In genomic region chr3:105928195-105928569, GRCm38 (mm10) we compare ENCODE assay signal across 31 mouse cellular contexts. TPM values are rescaled to one million over a fixed set of nuclear protein-coding genes. Genes with fewer than 3 reads are reported as not detected.
DNase-seq lines count a peak whose midpoint lies in the region; ATAC-seq and TF ChIP-seq lines count a peak whose summit lies in the region.
"Had no signal": no experiment of that assay in that cellular context is flagged by ENCODE, and none has a peak within 500 bp of the region (broad histone marks: within the 10 kb centered on the region; RNA-seq: fewer than 3 reads in every experiment).

No protein-coding gene starts in this region.

- H3K4me1 ChIP-seq in spleen, adult 2 months (ENCODE audit: control insufficient read depth, insufficient read depth, insufficient read length), result peaks cover 11% of the 10 kb centered on the region; the same call in 1 of the 2 replicates
- H3K4me1 ChIP-seq: embryonic facial prominence, embryonic 10.5 days; embryonic facial prominence, embryonic 13.5 days; forebrain, embryonic 12.5 days; forebrain, embryonic 15.5 days; heart, embryonic 13.5 days; hindbrain, embryonic 10.5 days; hindbrain, embryonic 13.5 days had no signal

- H3K4me3 ChIP-seq in spleen, adult 2 months (ENCODE audit: extremely low read depth, insufficient read depth, insufficient read length), result no peak overlapping the region
- H3K4me3 ChIP-seq: embryonic facial prominence, embryonic 10.5 days; embryonic facial prominence, embryonic 13.5 days; erythroblast, embryonic 14.5 days; forebrain, embryonic 12.5 days; forebrain, embryonic 15.5 days; heart, adult 2 months; heart, embryonic 10.5 days; heart, embryonic 13.5 days; hindbrain, embryonic 10.5 days; hindbrain, embryonic 13.5 days had no signal

- H3K36me3 ChIP-seq in spleen, adult 2 months (ENCODE audit: control insufficient read depth, insufficient read depth, low read length), result no peaks in the 10 kb centered on the region
- no peaks in the 10 kb centered on the region for H3K36me3 ChIP-seq in splenic B cell, adult 2 months (ENCODE audit: control insufficient read depth, insufficient read depth, low read length, poor library complexity, severe bottlenecking)
- H3K36me3 ChIP-seq: embryonic facial prominence, embryonic 10.5 days; embryonic facial prominence, embryonic 13.5 days; forebrain, embryonic 12.5 days; forebrain, embryonic 15.5 days; heart, embryonic 10.5 days; heart, embryonic 13.5 days; hindbrain, embryonic 10.5 days; hindbrain, embryonic 13.5 days had no signal

- TF ChIP-seq CTCF in spleen, adult 2 months (IDR thresholded peaks at IDR 0.05; ENCODE audit: extremely low read depth, insufficient read depth, insufficient read length, insufficient replicate concordance), result no peak

- DNase-seq in heart, adult 11 months, result peak; percentile 48
- DNase-seq in heart, postnatal 10 days, result no peak
- DNase-seq in spleen, adult 2 months (ENCODE audit: low read depth in 1 of 2, low spot score in 2 of 2), result no peak
- no peak for DNase-seq in spleen, postnatal 14 days (ENCODE audit: low spot score in 2 of 2)
- peak; percentile 56 for DNase-seq in splenic B cell, adult 2 months (ENCODE audit: low read depth, low spot score)
- no peak for DNase-seq in ovary, postnatal 36 days (ENCODE audit: low spot score)
- no peak for DNase-seq in left cerebral cortex, adult 8-10 months (ENCODE audit: low spot score in 2 of 2)
- DNase-seq: adrenal gland, postnatal 10 days; adrenal gland, postnatal 36 days; cerebellum, adult 18-20 months; cerebellum, adult 9-10 months; cerebellum, postnatal 25 days; embryo, embryonic 11 days; gastrocnemius, postnatal 10 days; gastrocnemius, postnatal 36 days; heart, adult 2 months; heart, postnatal 36 days had no signal

- peak overlapping the region; percentile 61 for H3K27ac ChIP-seq in spleen, adult 2 months (ENCODE audit: insufficient read depth, low read length)
- H3K27ac ChIP-seq: embryonic facial prominence, embryonic 10.5 days; embryonic facial prominence, embryonic 13.5 days; forebrain, embryonic 12.5 days; forebrain, embryonic 15.5 days; heart, adult 2 months; heart, embryonic 10.5 days; heart, embryonic 13.5 days; hindbrain, embryonic 10.5 days; hindbrain, embryonic 13.5 days had no signal

- TF ChIP-seq POLR2A in spleen, adult 2 months (IDR thresholded peaks at IDR 0.05; ENCODE audit: low read depth, low read length), result no peak

- ATAC-seq in granulocyte monocyte progenitor cell, adult 5-6 weeks (replicated peaks; ENCODE audit: poor library complexity, severe bottlenecking), result peak; percentile 47
- ATAC-seq: forebrain, embryonic 15.5 days; hindbrain, embryonic 16.5 days; Patski had no signal

- H3K27me3 ChIP-seq in spleen, adult 2 months (ENCODE audit: control insufficient read depth, insufficient read depth, low read length), result no peaks in the 10 kb centered on the region
- H3K27me3 ChIP-seq in splenic B cell, adult 2 months (ENCODE audit: control insufficient read depth, insufficient read depth, low read length, poor library complexity, severe bottlenecking), result no peaks in the 10 kb centered on the region; the same call in 1 of the 2 replicates
- H3K27me3 ChIP-seq: embryonic facial prominence, embryonic 13.5 days; forebrain, embryonic 12.5 days; forebrain, embryonic 15.5 days; heart, embryonic 13.5 days; hindbrain, embryonic 13.5 days; Patski had no signal

- intact Hi-C loops in heart, postnatal 10 days (cut with DNase I), result no loop called here

- 29% methylated on average over 3 of the region's 3 CpGs for WGBS in spleen, adult 2 months

RNA-seq across cellular contexts. Expression of gene I830077J02Rik, which starts 4.3 kb away (rescaled TPM):
- total RNA-seq in heart, postnatal 10 days (2021), result 1 to 10 TPM in 1 of 2 experiments, under 1 TPM in 1; 0.69 to 1.3 TPM
- polyA plus RNA-seq in spleen, adult 2 months (2012; rRNA removed), result 17.9 and 18.8 TPM in 2 replicates
- 29.2 and 45.0 TPM in 2 replicates for total RNA-seq in granulocyte monocyte progenitor cell, adult 5-6 weeks (2014; fragmentation: Nextera tagmentation)
- total RNA-seq in granulocyte monocyte progenitor cell, adult 5-6 weeks (2017), result 22.2 and 22.4 TPM in 2 replicates
- 1 to 10 TPM; 1.1 to 2.7 (median 1.4) TPM for total RNA-seq in left cerebral cortex, adult 8-10 months (2022)

RNA-seq across cellular contexts. Expression of gene Wdr77, which starts 31.0 kb away (rescaled TPM):
- total RNA-seq in heart, postnatal 10 days (2021), result 10 to 100 TPM; 47.7 to 54.4 TPM
- 25.7 and 36.5 TPM in 2 replicates for polyA plus RNA-seq in spleen, adult 2 months (2012; rRNA removed)
- total RNA-seq in granulocyte monocyte progenitor cell, adult 5-6 weeks (2014; fragmentation: Nextera tagmentation), result 75.6 and 98.5 TPM in 2 replicates
- total RNA-seq in granulocyte monocyte progenitor cell, adult 5-6 weeks (2017), result 35.9 and 49.0 TPM in 2 replicates
- total RNA-seq in left cerebral cortex, adult 8-10 months (2022), result 10 to 100 TPM; 45.0 to 54.3 (median 52.6) TPM

RNA-seq across cellular contexts. Expression of gene Atp5f1, which starts 31.7 kb away (rescaled TPM):
- 100 to 1,000 TPM; 916 to 930 TPM for total RNA-seq in heart, postnatal 10 days (2021)
- polyA plus RNA-seq in spleen, adult 2 months (2012; rRNA removed), result 48.1 and 56.9 TPM in 2 replicates
- total RNA-seq in granulocyte monocyte progenitor cell, adult 5-6 weeks (2014; fragmentation: Nextera tagmentation), result 389 and 444 TPM in 2 replicates
- 507 and 649 TPM in 2 replicates for total RNA-seq in granulocyte monocyte progenitor cell, adult 5-6 weeks (2017)
- total RNA-seq in left cerebral cortex, adult 8-10 months (2022), result 100 to 1,000 TPM; 248 to 269 (median 257) TPM

RNA-seq across cellular contexts. Expression of gene Ovgp1, which starts 45.3 kb away (rescaled TPM):
- total RNA-seq in heart, postnatal 10 days (2021), result under 1 TPM; 0.15 to 0.24 TPM
- polyA plus RNA-seq in spleen, adult 2 months (2012; rRNA removed), result 1.1 and 2.1 TPM in 2 replicates
- 4.6 and 10.2 TPM in 2 replicates for total RNA-seq in granulocyte monocyte progenitor cell, adult 5-6 weeks (2014; fragmentation: Nextera tagmentation)
- 0.78 and 0.88 TPM in 2 replicates for total RNA-seq in granulocyte monocyte progenitor cell, adult 5-6 weeks (2017)
- 1 to 10 TPM; 1.7 to 3.3 (median 2.1) TPM for total RNA-seq in left cerebral cortex, adult 8-10 months (2022)
- polyA plus RNA-seq: erythroblast, embryonic 14.5 days had no signal

RNA-seq across cellular contexts. Expression of gene Tmigd3, which starts 57.5 kb away (rescaled TPM):
- total RNA-seq in heart, postnatal 10 days (2021), result not detected
- polyA plus RNA-seq in spleen, adult 2 months (2012; rRNA removed), result 0.85 and 1.1 TPM in 2 replicates
- total RNA-seq in granulocyte monocyte progenitor cell, adult 5-6 weeks (2014; fragmentation: Nextera tagmentation), result 0.28 TPM in 1 of 2 replicates, not detected in the other
- total RNA-seq in granulocyte monocyte progenitor cell, adult 5-6 weeks (2017), result not detected in 2 replicates
- not detected for total RNA-seq in left cerebral cortex, adult 8-10 months (2022)
- total RNA-seq: adrenal gland, adult 18-20 months; gastrocnemius, adult 18-20 months; gastrocnemius, postnatal 36 days had no signal
- polyA plus RNA-seq: embryonic facial prominence, embryonic 10.5 days; embryonic facial prominence, embryonic 13.5 days; erythroblast, embryonic 14.5 days; forebrain, embryonic 12.5 days; heart, adult 2 months; hindbrain, embryonic 10.5 days; hindbrain, embryonic 13.5 days; hindbrain, embryonic 16.5 days; Patski had no signal

Comparison
In these comparisons a context has a peak if more than half of its experiments do, and no peak if none do; other contexts are left out.
1. DNase-seq: peak in heart, adult 11 months (single experiment) and splenic B cell, adult 2 months (single experiment); none in heart, postnatal 10 days (0 of 2), spleen, adult 2 months (0 of 2), spleen, postnatal 14 days (0 of 2), ovary, postnatal 36 days (single experiment) and left cerebral cortex, adult 8-10 months (0 of 2).
2. RNA of gene I830077J02Rik, which starts 4.3 kb away (total RNA-seq): 22.2 to 45.0 TPM in granulocyte monocyte progenitor cell, adult 5-6 weeks; 1.1 to 2.7 TPM in left cerebral cortex, adult 8-10 months and 0.69 to 1.3 TPM in heart, postnatal 10 days; every median in the first group is over 4 times any median in the second.